Mouse (Mus musculus) cerebellum, adult 9-11 months (tissue): Measurements from ENCODE around the gene Oprm1.
A peak's percentile ranks its signal among the peaks of the same experiment; 100 is the strongest.

Experiments
- DNase-seq: peaks from one replicate; pipeline ENCODE4 v3.0.0; 2022

Gene Oprm1

DNA sequence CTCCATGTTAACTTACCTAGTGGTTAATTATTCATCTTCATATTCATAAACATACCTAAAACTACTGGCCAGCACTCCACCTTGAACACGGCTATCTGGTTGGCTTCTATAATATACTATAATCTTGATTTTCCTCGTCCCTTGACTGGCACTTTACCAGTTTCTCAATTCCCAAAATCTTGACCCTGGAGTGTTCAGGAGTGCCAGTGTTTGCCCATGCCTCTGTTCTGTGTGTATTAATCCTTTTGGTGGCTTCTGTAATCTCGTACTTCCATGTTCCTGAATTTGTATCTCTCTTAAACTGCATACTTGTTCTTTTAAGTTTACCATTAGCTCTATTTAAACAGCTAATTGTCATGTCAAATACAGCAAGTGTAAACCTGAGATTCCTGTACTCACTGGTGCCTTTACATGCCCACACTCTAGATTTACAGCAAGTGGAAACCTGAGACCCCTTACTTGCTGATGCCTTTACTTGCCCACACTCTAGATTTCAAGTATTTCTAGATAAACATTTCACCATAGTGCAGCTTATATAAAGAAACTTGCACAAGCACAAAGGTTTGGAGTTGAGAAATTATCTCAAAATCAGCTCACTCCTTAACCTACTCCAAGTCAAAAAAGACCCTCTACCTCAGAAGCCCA is 138.5 kb downstream of the Oprm1 start:
- DNase-seq = no peak

DNA sequence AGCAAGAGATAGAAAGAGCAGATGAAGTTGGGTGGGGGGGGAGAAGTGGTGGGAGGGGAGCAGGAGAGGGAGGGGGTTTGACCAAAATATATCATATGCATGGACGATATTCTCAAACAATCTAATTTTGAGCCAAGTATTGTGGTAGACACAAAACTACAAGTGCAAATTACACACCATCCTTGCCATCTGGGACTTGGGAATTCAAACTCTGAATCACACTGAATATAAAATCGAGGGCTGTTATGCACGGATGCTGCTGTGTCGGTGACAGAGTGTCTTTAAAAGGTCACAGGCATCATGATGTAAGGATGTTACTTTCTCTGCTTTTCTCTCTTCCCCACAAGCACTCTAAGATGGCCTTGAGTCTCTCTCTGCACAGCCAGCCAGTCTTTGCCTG is 141.8 kb downstream of the Oprm1 start:
- DNase-seq = no peak

DNA sequence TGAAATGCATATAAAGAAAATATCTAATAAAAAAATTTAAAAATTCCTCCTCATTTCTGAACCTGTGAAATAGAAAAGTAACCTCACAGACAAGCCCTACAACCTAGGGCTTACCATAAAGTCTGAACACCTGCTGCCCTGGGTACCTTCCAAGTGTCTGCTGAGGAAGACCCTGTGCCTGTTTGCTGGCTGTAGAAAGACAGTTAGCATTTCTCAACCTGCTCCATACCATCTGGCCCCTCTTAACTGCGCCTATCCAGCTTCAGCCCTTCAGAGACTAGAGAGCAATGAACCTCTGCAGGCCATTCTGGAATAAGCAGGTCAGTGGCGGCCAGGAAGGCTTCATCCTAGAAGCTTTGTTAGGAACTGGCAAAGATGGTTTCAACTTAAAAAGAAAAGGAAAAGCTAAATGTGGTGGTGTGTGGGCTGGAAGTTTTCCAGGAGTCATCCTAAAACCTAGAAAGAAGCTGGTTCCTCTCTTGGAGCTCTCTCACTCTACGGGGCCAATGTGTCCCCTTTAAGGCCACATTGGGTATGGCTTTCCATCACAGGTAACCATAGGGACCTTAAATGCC is 143.6 kb downstream of the Oprm1 start:
- peak; percentile 55 for DNase-seq

DNA sequence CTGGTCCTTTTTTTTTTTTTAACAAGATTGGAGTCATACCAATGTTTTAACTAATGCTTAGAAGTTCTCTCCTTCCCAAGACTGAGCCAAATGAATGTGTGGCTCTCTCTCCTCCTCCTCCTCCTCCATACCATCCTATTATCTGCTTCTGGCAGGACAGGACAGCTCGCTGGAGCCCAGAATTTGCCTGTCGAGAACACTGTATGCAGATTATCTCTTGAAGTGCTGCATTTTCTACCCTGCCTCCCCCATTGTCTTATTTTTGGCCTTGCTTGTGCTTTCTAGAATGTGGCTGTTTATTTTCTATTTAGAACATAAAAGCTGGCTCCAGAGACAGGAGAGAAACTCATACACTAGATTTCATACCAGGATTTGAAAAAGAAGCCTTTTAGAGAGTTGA is 151.5 kb downstream of the Oprm1 start:
- DNase-seq = no peak

DNA sequence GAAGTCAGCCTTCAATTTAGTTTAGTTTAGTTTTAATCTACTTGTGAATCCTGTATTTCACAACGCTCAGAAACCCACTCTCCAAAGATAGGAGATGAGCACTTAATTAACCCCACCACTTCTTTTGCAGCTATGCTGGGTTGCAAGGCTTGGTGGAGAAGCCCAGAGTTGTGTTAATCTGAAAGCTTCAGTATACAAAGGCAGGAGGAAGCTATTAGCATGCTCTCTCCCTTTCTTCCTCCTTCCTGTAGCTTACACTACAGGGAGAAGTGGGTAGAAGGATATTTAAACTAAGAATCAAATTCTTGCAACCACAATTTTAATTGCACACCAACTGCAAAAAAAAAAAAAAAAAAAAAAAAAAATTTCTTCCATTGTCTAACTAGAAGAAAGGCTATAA is 157.7 kb downstream of the Oprm1 start:
- DNase-seq = no peak

DNA sequence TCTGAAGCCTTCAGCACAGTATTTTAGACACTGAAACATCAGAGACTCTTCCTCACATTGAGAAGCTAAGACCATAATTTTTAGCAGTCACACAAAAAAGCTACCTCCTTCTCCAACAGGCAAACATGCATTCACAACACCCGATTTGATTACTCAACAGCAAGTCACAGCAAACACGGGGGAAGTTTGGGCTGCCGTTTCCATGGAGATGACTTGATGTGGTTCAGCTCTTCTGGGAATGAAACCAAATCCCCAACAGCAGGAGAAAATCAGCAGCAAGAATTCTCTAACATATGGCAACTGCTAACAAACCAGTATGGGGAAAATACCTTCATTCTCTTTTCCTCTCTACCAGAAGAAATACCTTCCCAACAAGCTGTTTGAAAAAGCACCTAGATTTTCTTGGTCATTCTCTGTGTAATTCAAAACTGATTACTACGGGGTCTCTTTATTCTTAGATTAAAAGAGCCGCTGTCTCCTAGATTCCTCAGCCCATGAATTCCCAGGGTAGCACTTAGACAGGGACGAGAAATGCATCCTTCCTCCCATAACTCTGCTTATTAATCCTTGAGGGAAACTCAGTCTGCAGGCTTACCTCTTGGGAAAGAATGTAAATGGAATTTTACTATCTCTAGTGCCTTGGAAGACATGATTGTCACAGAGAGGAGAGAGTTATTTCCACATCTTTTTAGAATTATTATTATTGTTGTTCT is 158.4 kb downstream of the Oprm1 start:
- peak; percentile 89 for DNase-seq

DNA sequence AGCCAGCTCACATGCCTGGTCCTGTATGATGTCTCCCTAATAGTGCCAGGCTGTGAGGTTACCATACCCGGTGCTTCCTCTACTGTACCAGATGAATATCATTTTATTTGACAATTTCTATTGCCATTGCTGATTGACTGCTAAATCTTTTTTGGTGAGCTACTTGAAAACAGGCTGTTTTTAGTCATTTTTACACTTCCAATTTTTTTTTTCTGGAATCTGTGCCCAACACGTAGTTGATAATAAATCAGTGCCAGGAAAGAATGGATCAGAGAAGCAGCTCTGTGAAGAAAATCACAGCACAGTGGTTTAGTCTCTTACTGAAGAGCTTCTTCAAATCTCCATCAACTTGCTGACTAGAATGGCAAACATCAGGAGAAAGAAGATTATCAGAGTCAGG is 168.4 kb downstream of the Oprm1 start:
- DNase-seq = no peak

DNA sequence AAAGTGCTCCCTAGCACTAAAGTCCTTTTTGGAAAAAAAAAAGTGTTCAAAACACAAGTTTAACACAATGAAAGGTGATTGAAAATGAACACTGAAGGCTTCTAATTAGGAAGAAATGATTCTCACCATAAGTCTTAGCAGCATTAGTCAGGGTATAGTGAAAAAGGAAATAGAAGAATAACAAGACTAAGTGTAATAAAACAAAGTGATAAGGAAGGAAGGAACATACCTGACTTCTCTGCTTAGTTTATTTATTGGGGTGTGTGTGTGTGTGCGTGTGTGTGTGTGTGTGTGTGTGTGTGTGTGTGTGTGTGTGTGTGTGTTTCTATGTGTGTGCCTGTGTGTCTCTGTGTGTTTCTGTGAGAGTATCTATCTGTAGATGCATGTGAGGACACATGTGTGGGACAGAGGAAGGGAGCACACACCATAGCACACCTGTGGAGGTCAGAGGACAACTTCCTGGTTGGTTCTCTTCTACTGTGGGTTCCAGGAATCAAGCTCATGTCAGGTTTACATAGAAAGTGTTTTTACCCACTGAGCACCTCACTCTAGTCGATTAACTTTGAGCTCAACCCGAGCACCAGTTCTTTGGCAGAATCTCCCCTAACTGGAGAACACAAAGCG is 169.4 kb downstream of the Oprm1 start:
- DNase-seq = no peak

DNA sequence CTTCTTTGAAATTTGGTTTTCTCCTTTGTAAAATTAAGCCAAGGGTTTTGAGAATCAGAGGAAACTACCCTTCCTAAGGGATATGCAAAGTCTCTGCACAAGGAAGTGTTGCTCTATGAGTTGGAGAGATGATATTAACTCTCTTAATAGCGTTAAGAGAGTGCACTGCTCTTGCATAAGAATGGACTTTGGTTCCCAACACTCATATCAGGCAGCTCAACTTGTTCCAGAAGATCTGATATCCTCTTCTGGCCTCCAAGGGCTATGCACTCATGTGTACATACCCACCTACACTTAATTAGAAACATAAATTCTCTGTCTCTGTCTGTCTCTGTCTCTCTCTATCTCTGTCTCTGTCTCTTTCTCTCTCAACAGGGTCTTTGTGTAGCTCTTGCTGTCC is 170.6 kb downstream of the Oprm1 start:
- no peak for DNase-seq

DNA sequence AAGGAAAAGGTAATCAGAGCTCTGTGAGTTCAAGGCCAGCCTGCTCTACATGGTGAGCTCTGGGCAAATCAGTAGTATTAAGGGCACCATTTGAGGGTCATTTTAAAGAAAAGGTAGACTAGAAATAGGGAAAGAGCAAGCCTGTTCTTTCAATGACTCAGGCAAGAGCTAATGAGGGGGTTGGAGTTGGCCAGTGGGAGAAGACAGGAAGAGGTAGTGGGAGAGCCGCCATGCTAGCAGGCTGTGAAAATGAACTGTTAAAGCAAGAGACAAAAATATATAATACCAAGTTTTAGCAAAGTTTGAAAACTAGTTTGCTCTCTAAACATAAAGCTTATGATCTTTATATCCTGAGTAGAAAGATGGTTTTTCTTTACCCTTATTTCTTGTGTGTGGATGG is 172.1 kb downstream of the Oprm1 start:
- no peak for DNase-seq

DNA sequence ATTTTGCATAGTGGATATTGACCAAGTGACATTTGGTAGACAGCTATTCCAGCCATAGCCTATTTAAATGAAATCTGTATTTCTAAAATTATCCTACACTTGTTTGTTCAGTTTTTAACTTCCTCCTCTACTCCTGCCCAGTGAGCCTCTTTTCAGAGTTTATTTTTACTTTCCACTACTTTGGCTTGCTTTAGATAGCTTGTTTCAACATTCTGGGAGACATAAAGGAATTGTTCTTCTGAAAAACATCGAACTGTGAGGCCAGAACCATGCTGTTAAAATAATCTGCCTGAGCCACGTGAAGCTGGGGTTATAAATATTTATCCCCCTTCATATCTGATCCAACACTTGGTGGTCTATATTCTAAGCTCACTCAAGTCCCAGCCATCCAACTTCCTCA is 172.6 kb downstream of the Oprm1 start:
- DNase-seq = no peak

DNA sequence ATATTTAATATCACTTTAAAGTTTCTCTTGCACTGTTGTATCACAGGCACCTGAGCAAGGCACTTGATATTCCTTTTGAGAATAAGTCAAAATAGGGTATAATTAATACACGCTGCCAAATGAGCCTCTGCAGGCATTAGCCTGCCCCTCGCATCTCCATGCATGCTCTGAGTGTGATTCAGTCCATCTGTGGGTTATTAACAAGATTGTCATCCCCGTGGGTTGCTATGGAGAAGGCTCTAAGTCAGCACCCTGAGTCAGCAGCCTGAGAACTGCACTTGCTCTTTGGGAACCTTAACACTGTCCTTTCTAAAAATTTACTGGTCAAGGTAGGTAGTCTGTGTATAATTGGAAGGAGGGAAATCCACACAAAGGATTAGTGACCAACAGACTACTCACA is 176.5 kb downstream of the Oprm1 start:
- DNase-seq = no peak

DNA sequence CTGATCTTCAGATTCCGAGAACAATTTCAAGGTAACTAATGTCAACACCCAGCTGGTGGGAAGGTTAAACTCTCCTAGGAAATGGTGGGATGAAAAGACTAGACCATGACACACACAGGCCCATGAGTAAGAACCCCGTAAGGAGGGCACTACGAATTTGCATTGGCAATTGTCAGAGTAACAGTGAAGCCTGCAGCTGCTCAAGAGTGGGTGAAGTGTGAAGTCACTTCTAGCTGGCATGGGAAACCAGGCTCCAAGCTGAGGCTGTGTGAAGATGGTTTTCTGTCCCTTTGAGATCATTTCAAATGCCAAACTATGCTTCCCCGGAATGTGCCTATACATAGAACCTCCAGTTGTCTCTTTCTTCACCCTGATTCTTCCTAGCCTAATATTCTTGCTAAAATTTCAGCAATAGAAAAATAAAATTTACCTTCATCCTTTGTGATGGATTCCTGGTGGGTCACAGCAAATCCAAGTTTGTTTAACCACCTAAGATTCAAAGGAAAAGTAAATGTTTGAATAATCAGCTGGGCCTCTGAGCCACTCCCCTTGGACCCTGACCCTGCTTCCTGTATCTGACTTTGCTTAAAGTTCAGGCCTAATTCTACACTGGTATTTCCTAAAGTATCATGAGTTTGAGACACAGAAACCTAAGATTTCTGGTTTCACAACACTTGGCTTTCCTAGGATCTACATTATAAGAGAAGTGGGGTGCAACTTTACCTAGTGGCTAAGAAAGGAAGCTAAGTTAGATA is 178.5 kb downstream of the Oprm1 start:
- DNase-seq = no peak

DNA sequence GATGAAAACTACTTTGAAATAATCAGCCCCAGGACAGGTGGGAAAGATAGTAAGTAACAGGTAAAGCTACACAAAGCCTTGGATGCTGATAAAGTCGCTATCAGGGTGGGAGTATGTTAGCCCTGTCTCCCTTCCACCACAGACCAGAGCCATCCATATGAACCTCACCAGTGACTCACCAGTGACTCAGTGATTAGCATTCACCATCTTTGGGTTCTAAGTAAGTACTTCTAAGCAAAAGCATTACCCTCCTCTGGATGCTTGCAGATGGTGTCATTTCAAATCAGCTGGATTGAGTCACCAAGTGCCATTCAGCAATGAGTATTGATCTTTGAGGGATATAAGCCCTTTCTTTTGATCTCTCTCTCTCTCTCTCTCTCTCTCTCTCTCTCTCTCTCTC is 194.8 kb downstream of the Oprm1 start:
- no peak for DNase-seq

DNA sequence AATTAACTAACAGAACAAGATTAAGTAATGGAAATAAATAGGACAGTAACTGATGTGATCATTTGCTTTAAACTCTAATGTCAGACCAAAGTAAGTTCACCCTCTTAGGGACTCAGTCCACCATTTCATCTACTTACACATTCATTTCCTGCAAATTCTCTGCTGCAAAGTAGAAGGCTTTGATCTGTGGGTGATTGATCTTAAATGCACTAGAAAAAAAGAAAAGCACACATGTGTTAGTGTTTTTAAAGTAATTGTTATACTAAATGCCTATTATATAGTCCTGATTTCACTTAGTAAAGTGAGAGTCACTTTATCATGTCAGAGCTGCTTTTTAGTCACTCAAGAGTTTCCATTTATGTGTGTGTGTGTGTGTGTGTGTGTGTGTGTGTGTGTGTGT is 196.2 kb downstream of the Oprm1 start:
- no peak for DNase-seq

DNA sequence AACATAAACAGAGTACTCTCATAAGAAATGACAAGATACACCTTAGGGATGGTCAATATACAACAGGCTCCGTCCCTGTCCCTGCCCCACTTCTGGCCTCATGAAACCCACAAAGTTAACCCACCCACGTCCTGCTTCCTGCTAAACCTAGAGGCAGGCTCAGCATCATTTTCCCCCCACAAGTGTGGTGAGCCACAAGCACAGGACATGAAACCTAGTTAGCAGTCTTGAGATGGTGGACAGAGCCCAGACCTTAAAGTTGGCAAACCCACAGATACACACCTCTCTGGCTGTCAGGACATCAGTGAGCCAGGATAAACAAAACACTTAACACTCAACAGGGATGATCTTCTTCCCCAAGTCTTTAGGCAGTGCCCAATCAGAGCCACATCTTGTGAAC is 198.1 kb downstream of the Oprm1 start:
- DNase-seq = no peak

DNA sequence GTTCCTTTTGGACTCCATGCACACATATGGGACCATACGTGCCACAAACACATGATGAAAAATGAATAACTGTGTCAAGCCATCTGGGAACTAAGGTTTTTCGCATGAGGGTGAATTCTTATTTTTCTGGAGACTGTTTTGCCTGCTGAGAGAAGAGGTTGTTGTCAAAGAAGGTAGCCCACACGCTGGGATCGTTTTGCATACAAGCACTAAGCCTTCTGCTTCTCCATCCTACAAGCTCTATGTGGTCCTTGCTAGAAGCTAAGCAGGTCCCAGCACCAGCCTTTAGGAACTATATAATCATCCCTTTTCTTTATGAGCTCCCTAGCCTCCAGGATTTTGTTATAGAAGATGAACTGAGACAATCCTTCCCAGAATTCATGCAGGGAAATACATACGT is 200.5 kb downstream of the Oprm1 start:
- no peak for DNase-seq

DNA sequence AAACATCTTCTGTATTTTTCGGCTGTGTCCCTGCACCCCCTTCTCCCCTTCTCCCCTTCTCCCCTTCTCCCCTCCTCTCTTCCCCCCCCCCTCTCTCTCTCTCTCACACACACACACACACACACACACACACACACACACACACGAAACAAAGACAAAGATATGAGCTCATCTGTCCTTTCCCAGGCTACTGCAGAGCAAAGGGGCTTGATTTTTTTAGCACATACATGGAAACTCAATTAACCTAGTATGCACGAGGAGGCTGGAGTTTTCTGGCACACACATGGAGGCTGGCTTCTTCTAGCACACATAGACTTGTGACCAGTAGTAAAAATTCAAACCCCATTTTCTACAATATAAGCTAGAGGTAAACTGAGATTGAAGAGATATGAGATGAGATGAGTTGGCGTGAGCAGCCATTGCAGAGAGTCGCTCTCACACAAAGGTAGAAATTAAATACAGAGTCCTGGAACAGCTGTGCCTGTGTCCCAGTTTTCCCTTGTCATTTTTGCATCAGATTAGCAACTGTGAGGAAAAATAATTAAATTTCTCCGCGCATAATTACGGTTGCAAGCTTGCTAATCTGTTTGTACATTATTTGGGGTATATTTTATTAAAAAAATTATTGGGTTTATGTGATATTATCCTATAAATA is 209.4 kb downstream of the Oprm1 start:
- no peak for DNase-seq

DNA sequence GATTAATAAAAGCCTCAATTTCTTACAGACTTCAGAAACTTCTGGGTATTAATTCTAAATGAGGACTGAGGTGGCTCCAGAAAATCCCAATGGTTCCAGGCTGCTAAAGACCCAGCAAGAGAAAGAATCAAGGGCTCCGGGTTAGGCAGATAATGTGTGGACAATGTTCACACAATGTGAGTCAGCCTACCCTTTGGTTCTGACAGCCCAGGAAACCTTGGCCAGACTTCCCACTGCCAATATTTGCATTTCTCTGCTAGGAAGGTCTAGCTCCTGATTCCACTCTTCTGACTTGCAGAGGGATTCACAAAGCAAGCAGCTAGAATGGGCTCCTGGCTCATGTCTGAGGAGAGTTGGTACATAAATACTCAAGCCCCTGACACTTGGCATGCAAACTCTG is 210.0 kb downstream of the Oprm1 start:
- DNase-seq = no peak

DNA sequence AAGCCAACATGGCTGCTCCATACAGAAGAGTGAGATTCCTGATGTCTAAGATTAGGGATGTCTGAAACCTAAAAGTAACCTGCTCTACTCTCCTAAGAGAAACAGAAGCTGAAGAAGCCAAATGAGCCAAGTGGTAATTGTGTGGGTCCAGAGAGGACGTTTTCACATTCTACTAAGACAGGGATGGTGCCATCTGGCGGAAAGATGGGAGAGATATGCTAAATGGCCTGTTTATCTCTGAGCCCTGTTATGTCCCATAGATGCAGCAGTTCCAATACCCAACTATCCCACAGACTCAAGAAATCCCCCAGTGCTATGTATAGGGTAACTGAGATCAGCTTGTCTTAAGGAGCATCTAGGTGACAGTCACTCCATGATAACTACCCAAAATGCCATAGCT is 219.5 kb downstream of the Oprm1 start:
- DNase-seq = peak; percentile 56

DNA sequence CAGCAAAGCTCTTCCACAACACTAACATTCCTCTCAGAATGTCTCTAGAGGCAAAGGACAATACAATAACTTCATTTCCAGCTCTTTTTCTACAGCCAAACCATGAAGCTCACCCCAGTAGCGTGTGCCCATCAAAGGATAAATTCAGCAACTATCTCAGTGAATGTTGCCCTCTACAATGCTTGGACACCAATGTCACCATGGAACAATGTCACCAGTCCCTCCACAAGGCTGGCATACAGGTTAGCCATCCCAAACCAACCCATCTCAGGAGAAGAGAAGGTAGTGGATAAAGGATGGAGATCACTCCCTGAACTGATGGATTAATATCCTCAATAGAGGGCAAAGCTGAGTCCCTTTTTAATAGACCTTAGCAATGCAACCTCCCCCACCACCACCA is 220.4 kb downstream of the Oprm1 start:
- peak; percentile 51 for DNase-seq

DNA sequence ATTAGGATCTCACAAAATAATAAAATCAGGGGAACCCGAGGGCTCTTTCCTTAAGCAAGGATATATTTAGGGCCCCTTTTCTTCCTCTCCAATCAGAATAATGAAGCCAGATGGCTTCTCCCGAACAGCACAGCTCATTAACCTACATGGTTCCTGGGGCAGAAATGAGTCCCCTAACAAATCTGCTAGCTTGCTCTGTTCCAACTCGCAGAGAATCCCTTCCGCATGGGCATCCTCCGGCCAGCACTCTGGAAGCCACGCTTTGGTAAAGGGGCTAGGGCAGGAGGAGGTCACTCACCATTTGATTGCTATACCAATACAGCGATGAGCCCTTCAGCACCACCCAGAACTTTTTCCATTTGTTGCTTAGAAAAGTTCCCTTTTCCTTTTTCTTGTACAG is 220.9 kb downstream of the Oprm1 start:
- peak; percentile 84 for DNase-seq

DNA sequence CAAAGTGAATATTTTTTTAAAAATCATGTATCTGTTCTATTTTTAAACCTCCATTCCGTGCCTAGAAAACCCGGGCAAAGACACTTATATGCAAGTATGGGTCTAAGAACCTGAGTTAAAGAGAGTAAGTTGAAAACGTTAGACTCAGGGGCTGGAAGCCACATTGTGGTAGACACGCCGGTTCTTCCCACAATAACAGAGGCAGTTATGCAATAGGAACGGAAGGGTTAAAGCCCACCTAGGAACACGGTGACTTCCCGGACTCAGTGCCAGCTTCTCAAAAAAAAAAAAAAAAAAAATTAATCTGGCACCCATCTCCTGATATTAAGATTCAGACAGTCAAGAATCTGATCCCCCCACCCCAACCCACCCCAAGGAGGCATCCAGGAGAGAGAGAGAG is 221.5 kb downstream of the Oprm1 start:
- peak; percentile 53 for DNase-seq
